Mouse (Mus musculus) erythroblast, embryonic 14.5 days (primary cell): ENCODE measurements around the gene Igtp.

Experiments
- GATA1 ChIP-seq: IDR thresholded peaks from 2 replicates; pipeline ENCODE4 v1.6.1; 2012; ENCODE audit warnings: low read length, inconsistent platforms, mixed read lengths
- TAL1 ChIP-seq: IDR thresholded peaks from 3 replicates; pipeline ENCODE4 v1.6.1; 2012; ENCODE audit warnings: low read length, inconsistent platforms, mixed read lengths

- no peak for TF ChIP-seq GATA1
- no peak for TF ChIP-seq TAL1
These were observed 16.5 kb downstream of the Igtp start for GRCm38 (mm10) chr11:58215814-58216213.
